Mouse (Mus musculus) lung, embryonic 16.5 days (tissue): ENCODE measurements around the gene Wdfy2. TPM values are rescaled to one million over a fixed set of nuclear protein-coding genes. Genes with fewer than 3 reads are reported as not detected.

ENCODE experiments used
- ATAC-seq: fragments of 200-750 bp; cut with Nextera tagmentation; 2 replicates; pipeline ENCODE4 v1.8.0; 2017; ENCODE audit warnings: low read depth, mild to moderate bottlenecking, moderate library complexity
- H3K27ac ChIP-seq: fragments of 300-500 bp; sonication (generic); 2 replicates; pipeline ENCODE4 v1.5.1; 2014; ENCODE audit warnings: mild to moderate bottlenecking, control low read depth, low read length
- H3K27me3 ChIP-seq: fragments of 300-500 bp; sonication (generic); 2 replicates; pipeline ENCODE4 v1.6.1; 2014; ENCODE audit warnings: low read depth, low read length, mixed read lengths; ENCODE audit not compliant: control insufficient read depth, insufficient read depth
- H3K36me3 ChIP-seq: fragments of 300-500 bp; sonication (generic); 2 replicates; pipeline ENCODE4 v1.6.1; 2014; ENCODE audit warnings: low read length; ENCODE audit not compliant: control insufficient read depth, insufficient read depth
- H3K4me1 ChIP-seq: fragments of 300-500 bp; sonication (generic); replicated peaks from 2 replicates; pipeline ENCODE4 v1.6.1; 2014; ENCODE audit warnings: low read length, mixed read lengths; ENCODE audit not compliant: control insufficient read depth, insufficient read depth
- H3K4me2 ChIP-seq: fragments of 300-500 bp; sonication (generic); 2 replicates; pipeline ENCODE4 v1.6.1; 2014; ENCODE audit warnings: low read depth, low read length, control low read depth
- H3K4me3 ChIP-seq: fragments of 300-500 bp; sonication (generic); 2 replicates; pipeline ENCODE4 v1.5.1; 2014; ENCODE audit warnings: mild to moderate bottlenecking, low read length, control low read depth
- H3K9ac ChIP-seq: fragments of 300-500 bp; sonication (generic); 2 replicates; pipeline ENCODE4 v1.6.1; 2014; ENCODE audit warnings: low read length, control low read depth
- H3K9me3 ChIP-seq: fragments of 300-500 bp; sonication (generic); 2 replicates; pipeline ENCODE4 v1.6.1; 2016; ENCODE audit warnings: low read length; ENCODE audit not compliant: control insufficient read depth
- WGBS: fragments of 180-500 bp; shearing (Covaris S2); extraction: QIAGEN DNeasy Blood & Tissue Kit; methylation state at CpG from one replicate; pipeline ENCODE4 v1.1.7; 2014; 5-methylcytosine and 5-hydroxymethylcytosine counted together
- polyA plus RNA-seq: library from polyadenylated mRNA; unstranded; fragments of >200 nt; fragmentation: Nextera tagmentation; extraction: Ambion mirVana; gene quantifications from 2 replicates; pipeline ENCODE4 v1.2.1, GENCODE M21; 2015

Wdfy2 gene
- polyA plus RNA-seq, 1 experiment from 2014 or later, result 7.7 TPM

GRCm38 (mm10) chr14:62855863-62856262 lies 18.4 kb downstream of the Wdfy2 start:
- H3K4me2 ChIP-seq, result no peak overlapping the region
- no peak overlapping the region for H3K27ac ChIP-seq
- H3K9ac ChIP-seq, result no peak overlapping the region
- no peaks in the 10 kb centered on the region for H3K9me3 ChIP-seq
- no peak for ATAC-seq
- no peaks in the 10 kb centered on the region for H3K36me3 ChIP-seq
- H3K4me1 ChIP-seq, result peaks cover 5% of the 10 kb centered on the region; the same call in 1 of the 2 replicates
- H3K27me3 ChIP-seq, result no peaks in the 10 kb centered on the region
- no peak overlapping the region for H3K4me3 ChIP-seq
- 55% methylated on average over 3 of the region's 3 CpGs for whole genome bisulfite sequencing

GRCm38 (mm10) chr14:62856490-62856889 lies 19.0 kb downstream of the Wdfy2 start:
- H3K4me1 ChIP-seq, result peaks cover 5% of the 10 kb centered on the region; the same call in 1 of the 2 replicates
- H3K27ac ChIP-seq, result no peak overlapping the region
- ATAC-seq, result no peak
- H3K36me3 ChIP-seq, result no peaks in the 10 kb centered on the region
- H3K4me2 ChIP-seq, result no peak overlapping the region
- H3K9me3 ChIP-seq, result no peaks in the 10 kb centered on the region
- H3K9ac ChIP-seq, result no peak overlapping the region
- no peak overlapping the region for H3K4me3 ChIP-seq
- WGBS, result 88% methylated on average over 5 of the region's 5 CpGs
- no peaks in the 10 kb centered on the region for H3K27me3 ChIP-seq

GRCm38 (mm10) chr14:62857879-62858278 lies 20.4 kb downstream of the Wdfy2 start:
- H3K9ac ChIP-seq, result no peak overlapping the region
- H3K4me3 ChIP-seq, result no peak overlapping the region
- peaks cover 5% of the 10 kb centered on the region; the same call in 1 of the 2 replicates for H3K4me1 ChIP-seq
- no peak for ATAC-seq
- H3K27me3 ChIP-seq, result no peaks in the 10 kb centered on the region
- no peak overlapping the region for H3K27ac ChIP-seq
- WGBS, result 84% methylated on average over 4 of the region's 4 CpGs
- no peaks in the 10 kb centered on the region for H3K9me3 ChIP-seq
- H3K36me3 ChIP-seq, result no peaks in the 10 kb centered on the region
- no peak overlapping the region for H3K4me2 ChIP-seq

- 68% methylated on average over 3 of the region's 3 CpGs for WGBS
- no peak; the same call in 1 of the 2 replicates for ATAC-seq
- Histone ChIP-seq H3K9ac (no peak overlapping the region), H3K4me1 (peaks cover 5% of the 10 kb centered on the region; the same call in 1 of the 2 replicates), H3K27me3 (no peaks in the 10 kb centered on the region), H3K9me3 (no peaks in the 10 kb centered on the region), H3K4me2 (no peak overlapping the region), H3K36me3 (no peaks in the 10 kb centered on the region), H3K4me3 (no peak overlapping the region), H3K27ac (no peak overlapping the region)
Measured at GRCm38 (mm10) chr14:62858311-62858710, 20.8 kb downstream of the Wdfy2 start.

GRCm38 (mm10) chr14:62862564-62862963 lies 25.1 kb downstream of the Wdfy2 start:
- Histone ChIP-seq H3K4me1 (no peaks in the 10 kb centered on the region; the same call in none of the 2 replicates), H3K4me2 (no peak overlapping the region), H3K36me3 (no peaks in the 10 kb centered on the region), H3K27me3 (no peaks in the 10 kb centered on the region), H3K9ac (no peak overlapping the region), H3K9me3 (no peaks in the 10 kb centered on the region), H3K27ac (no peak overlapping the region), H3K4me3 (no peak overlapping the region)
- no peak for ATAC-seq
- 72% methylated on average over 5 of the region's 5 CpGs for WGBS

- H3K27me3 ChIP-seq, result no peaks in the 10 kb centered on the region
- H3K4me2 ChIP-seq, result no peak overlapping the region
- 33% methylated on average over 1 of the region's 1 CpGs for WGBS
- H3K9ac ChIP-seq, result no peak overlapping the region
- no peaks in the 10 kb centered on the region for H3K9me3 ChIP-seq
- ATAC-seq, result no peak
- no peak overlapping the region for H3K27ac ChIP-seq
- peaks cover 3% of the 10 kb centered on the region for H3K4me1 ChIP-seq
- no peaks in the 10 kb centered on the region for H3K36me3 ChIP-seq
- H3K4me3 ChIP-seq, result no peak overlapping the region
Measured at GRCm38 (mm10) chr14:62864254-62864653, 26.8 kb downstream of the Wdfy2 start.

- no peak for ATAC-seq
- no peaks in the 10 kb centered on the region for H3K36me3 ChIP-seq
- H3K27me3 ChIP-seq, result no peaks in the 10 kb centered on the region
- H3K4me3 ChIP-seq, result no peak overlapping the region
- H3K9me3 ChIP-seq, result no peaks in the 10 kb centered on the region
- no peak overlapping the region for H3K4me2 ChIP-seq
- WGBS, result 37% methylated on average over 2 of the region's 2 CpGs
- H3K9ac ChIP-seq, result no peak overlapping the region
- H3K4me1 ChIP-seq, result peaks cover 3% of the 10 kb centered on the region
- no peak overlapping the region for H3K27ac ChIP-seq
Measured at GRCm38 (mm10) chr14:62865405-62865804, 27.9 kb downstream of the Wdfy2 start.

- H3K4me2 ChIP-seq, result no peak overlapping the region
- 60% methylated on average over 5 of the region's 5 CpGs for WGBS
- no peak for ATAC-seq
Measured at GRCm38 (mm10) chr14:62867069-62867468, 29.6 kb downstream of the Wdfy2 start.

GRCm38 (mm10) chr14:62867576-62867975 lies 30.1 kb downstream of the Wdfy2 start:
- 46% methylated on average over 1 of the region's 1 CpGs for WGBS
- Histone ChIP-seq H3K4me1 (peaks cover 3% of the 10 kb centered on the region), H3K27ac (no peak overlapping the region), H3K27me3 (no peaks in the 10 kb centered on the region), H3K36me3 (no peaks in the 10 kb centered on the region), H3K9me3 (peaks cover 4% of the 10 kb centered on the region; the same call in 1 of the 2 replicates), H3K4me3 (no peak overlapping the region), H3K9ac (no peak overlapping the region), H3K4me2 (no peak overlapping the region)
- no peak for ATAC-seq

More at GRCm38 (mm10) chr14:62867069-62867468, 29.6 kb downstream of the Wdfy2 start:
- Histone ChIP-seq H3K9ac (no peak overlapping the region), H3K9me3 (peaks cover 4% of the 10 kb centered on the region; the same call in 1 of the 2 replicates), H3K27me3 (no peaks in the 10 kb centered on the region), H3K36me3 (no peaks in the 10 kb centered on the region), H3K4me1 (peaks cover 3% of the 10 kb centered on the region), H3K27ac (no peak overlapping the region), H3K4me3 (no peak overlapping the region)

GRCm38 (mm10) chr14:62868254-62868653 lies 30.8 kb downstream of the Wdfy2 start:
- Histone ChIP-seq H3K4me1 (peaks cover 3% of the 10 kb centered on the region), H3K9me3 (peaks cover 4% of the 10 kb centered on the region; the same call in 1 of the 2 replicates), H3K27me3 (no peaks in the 10 kb centered on the region), H3K4me2 (no peak overlapping the region), H3K9ac (no peak overlapping the region), H3K27ac (no peak overlapping the region), H3K36me3 (no peaks in the 10 kb centered on the region), H3K4me3 (no peak overlapping the region)
- WGBS, result 15% methylated on average over 3 of the region's 3 CpGs
- peak; percentile 57 for ATAC-seq
